Mouse (Mus musculus) urinary bladder, postnatal 36 days (tissue): ENCODE data around the gene Lmod2.
A peak's percentile ranks its signal among the peaks of the same experiment; 100 is the strongest.

Source experiments
- DNase-seq, 2 experiments: peaks; one replicate each; pipeline ENCODE4 v3.0.0; 2022; ENCODE audit warnings: low spot score in 2 of 2, mixed read lengths in 1 of 2

The Lmod2 gene

DNA sequence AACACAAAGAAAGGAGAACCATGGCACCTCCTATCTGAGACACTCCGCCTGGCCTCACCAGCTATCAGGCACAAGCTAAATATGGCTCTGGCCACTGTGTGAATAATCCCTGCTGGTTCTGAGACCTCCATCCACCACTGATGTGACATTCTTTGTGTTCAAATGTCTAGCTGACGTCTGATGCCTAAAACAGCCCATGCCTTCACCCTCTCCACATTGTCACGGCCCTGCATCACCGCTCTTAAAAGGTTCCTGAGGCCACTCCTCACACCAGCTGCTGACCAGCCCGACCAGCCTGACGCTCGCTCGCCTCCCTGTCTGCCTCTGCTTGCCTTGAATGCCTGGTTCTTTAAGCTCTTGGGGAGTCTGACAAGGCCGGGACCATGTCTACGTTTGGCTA, at the start of gene Lmod2:
Lmod2 (plus strand) TSS at position 263 of the 400 bp plus-strand sequence.
- DNase-seq, result no peak

DNA sequence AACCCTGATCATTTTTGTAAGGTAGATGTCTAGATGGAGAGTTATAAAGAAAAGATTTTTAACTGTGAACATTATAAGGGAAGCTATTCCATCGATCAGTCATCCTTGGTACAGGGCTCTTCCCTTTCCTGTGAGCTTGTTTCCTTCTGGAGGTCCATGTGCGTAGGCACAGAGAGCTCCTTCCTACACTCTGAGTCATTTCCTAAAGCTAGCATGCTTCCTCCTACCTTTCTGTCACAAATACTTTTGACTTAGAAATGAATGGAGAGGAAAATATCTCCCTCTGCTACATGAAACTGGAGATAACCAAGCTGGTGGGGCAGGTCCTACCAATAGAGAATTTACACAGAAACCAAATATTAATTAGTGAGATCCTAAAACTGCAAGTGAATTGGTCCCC, 47.8 kb upstream of the Lmod2 start:
- DNase-seq, result no peak

- DNase-seq, result no peak
These were observed 45.5 kb upstream of the Lmod2 start for GRCm38 (mm10) chr6:24552046-24552445.

DNA sequence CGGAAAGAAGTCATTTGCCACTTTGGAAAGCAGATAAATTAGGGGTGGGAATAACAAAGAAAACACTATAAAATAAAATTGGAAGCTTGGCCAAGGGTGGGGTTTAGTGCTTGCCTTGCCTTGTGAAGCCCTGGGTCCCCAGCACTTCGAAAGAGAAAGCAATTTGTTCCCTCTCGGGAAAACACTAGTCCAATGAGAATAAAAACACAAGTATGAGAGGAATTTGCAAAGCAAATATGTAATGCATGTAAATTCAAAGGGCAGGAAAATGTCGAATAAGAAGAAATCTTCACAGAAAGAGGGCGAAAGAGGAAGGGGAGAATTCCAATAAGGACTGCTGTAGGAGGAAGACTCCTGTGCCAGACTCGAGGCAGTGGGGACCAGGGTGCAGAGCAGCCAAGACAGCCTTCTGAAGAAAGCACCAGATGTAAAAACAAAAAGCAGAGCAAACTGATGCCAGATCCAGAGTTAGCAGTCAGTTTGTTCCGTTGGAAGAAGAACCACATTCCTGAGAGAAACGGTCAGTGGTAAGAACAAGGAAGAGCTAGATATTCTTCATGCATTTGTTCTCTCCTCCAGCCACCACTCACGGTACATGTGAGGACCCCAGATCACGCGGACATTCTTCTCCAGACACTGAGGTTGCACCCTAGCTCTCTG, 43.0 kb upstream of the Lmod2 start:
- no peak for DNase-seq

DNA sequence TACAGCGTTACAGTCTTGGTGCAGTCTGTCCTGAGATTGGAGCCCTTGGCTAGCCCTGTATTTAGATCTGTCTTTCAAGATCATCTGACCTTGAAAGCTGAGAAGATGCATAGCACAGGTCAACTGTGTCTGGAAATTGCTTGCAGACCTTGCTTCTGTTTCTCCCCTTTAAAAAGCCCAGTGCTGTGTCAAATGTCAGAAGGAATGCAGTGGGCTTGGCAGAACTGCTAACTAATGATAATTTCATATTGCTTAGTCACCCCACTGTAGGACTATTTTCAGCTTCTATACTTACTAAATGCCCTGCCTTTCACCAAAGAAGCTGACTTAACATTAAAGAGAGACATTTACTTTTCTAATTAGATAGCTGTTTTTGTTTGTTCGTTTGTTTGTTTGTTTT, 42.1 kb upstream of the Lmod2 start:
- no peak for DNase-seq

DNA sequence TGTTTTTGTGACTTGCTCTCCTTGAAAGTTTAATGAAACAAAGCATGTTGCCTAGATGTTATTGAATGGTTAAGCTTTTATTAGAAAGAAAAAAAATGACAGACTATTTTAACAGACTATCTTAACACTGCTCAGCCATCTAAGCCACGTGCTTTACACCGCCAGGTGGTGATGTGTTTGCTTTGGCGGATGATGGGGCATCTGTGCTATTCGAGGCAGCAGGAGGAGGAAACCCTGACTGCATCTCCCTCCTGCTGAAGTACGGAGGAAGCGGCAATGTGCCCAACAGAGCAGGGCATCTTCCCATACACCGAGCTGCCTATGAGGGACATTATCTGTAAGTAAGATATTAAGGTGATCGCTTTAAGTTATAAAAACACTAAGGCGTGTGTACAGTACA, 33.5 kb upstream of the Lmod2 start:
- DNase-seq, result no peak

GRCm38 (mm10) chr6:24564886-24565285, 32.7 kb upstream of the Lmod2 start:
- DNase-seq, result no peak

DNA sequence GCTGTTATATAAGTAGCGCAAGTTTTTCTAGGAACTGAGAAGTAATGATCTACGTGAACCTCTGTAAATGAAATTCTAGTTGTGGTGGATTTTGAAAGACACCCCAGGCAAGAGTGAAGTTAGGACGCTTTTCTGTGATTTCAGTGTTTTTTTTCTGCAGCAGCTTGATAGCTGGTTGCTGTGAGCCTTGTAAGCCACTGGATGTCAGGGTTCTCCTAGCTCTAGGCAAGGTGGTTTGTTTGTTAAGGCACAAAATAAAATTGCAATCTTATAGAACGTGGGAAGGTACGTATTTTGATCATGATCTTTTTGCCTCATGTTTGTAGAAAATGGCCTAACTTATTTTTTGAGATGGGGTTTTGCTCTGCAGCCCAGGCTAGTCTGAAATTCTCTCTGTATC, 28.6 kb upstream of the Lmod2 start:
- DNase-seq, result no peak

- no peak for DNase-seq
These were observed 27.9 kb upstream of the Lmod2 start for GRCm38 (mm10) chr6:24569711-24570110.

- DNase-seq, result no peak
These were observed 27.3 kb upstream of the Lmod2 start for GRCm38 (mm10) chr6:24570278-24570677.

DNA sequence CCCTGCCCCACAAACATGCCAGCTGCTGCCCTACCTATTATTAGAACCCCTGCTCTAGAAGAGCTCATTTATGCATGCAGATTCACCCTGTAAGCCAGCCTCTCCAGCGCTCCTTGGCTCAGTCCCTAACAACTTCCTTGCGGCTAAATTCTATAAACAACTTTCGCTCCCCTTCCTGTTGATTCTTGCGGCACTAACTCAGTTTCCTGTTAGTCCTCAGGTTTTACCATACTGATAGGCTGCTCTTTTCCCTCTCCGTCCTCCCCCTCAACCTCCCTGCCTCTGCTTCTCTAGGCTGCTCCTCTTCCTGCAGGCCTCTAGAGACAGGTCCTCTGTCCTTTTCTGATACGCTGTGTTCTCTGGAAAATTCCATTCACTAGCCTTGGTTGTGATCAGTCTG, 26.4 kb upstream of the Lmod2 start:
- no peak for DNase-seq

DNA sequence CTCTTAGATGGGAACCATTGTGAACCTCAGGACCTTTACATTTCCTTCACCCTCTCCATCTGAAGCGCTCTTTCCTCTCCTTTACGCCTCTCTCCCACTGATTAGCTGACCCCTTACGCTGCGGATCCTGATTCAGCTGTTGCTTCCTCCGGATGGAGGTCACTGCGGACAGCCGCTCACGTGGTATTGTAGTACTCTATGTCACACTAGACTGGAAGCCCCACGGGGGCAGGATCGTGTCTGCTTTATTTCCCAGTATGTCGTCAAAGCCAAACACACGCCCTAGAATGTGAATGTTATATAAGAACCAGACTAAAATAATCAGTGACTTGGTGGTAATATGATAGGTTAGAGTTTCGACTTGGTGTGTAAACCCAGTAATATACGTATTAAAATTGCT, 25.1 kb upstream of the Lmod2 start:
- no peak for DNase-seq

DNA sequence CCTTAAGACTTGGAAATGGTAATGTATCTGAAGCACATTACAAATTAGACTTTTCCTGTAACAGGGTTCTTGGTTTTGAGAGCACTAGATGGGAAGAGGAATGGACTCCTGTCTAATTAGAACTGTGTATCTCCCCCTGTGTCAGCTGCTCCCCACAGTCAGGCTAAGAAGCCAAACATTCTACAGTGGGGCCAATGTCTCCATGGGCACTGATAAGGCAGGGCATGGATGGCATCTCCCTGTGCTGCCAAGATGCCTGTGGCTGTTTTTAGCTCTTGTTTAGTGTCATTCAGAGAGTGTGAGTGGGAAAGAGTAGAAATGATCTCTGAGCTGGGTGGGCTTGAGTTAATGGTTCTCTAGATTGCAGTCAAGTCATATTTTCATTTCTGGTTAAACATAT, 24.2 kb upstream of the Lmod2 start:
- DNase-seq, result no peak

DNA sequence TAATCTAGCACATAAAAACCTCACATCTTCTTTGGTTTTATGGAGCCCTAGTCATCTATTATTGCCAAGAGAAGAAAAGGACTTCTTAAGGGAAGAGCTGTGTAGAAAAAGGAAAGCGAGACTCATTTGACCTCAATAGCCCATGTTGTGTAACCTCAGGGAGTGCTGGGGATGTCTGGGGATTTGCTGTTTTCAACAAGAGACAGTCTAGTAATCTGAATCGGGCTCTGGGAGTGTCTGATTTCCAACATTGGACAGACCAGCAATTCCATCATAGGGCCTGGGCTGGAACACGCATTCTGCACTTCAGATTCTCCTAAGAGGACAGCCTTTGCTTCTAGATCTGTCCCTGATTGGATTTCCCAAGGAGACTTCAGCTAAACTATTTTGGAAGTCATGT, 14.1 kb upstream of the Lmod2 start:
- DNase-seq, result peak in 1 of 2 experiments; percentile 46

GRCm38 (mm10) chr6:24585431-24586310, 11.9 kb upstream of the Lmod2 start:
- no peak for DNase-seq

GRCm38 (mm10) chr6:24586885-24587284, 10.7 kb upstream of the Lmod2 start:
- DNase-seq, result peak; percentile 9 to 59

GRCm38 (mm10) chr6:24590282-24590681, 7.3 kb upstream of the Lmod2 start:
- DNase-seq, result no peak

DNA sequence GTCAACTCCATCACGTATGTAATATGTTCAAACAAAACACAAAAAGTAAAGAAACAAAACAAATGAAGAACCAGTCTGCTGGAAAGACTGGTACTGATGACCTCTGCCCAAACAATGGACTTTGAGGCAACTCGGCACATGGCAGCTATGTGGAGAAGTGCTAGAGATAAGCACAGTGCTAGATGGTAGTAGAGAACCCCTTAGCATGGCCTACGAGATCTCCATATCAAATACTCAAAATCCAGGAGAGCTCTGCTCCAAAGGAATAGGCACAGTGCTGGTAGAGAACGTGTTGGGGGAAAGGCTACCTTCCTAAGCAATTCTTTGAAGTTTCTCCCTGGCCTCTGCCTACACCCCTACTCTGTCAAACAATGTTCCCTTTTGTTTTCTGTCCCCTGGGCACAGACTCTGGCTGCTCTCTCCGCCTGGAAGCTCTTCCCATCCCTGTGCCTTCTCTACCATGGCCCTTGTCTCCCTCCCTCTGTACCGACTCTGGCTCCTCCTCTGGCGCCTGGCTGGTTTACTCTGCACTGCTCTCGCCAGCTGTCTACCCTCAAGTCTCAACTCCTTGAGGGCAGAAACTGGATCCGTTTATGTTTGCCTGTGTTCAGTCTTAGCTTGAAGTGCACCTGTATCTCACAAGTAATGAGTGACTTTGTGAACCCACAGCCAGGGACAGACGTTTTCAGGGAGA, 5.9 kb upstream of the Lmod2 start:
- DNase-seq, result no peak

- DNase-seq, result no peak
These were observed 1.6 kb downstream of the Lmod2 start for GRCm38 (mm10) chr6:24599179-24599578.

DNA sequence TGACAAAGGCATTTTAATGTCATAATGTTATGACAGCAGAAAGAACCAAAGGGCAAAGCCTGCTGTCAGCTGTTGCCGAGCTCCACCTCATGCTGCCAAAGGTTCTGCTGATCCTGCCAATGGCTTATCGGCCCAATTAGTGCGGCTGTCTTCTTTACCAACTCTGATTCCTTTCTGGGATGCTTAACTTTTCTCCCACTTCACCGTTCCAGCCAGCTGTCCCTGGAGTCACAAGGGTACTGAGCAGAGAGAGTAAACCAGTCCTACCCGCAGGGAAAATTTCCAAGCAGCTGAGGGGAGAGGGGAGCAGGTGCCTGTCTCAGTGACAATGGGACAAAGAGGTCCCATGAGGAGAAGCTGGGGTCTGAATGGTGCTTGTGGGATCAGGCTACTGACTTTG, 2.1 kb downstream of the Lmod2 start:
- DNase-seq, result no peak

DNA sequence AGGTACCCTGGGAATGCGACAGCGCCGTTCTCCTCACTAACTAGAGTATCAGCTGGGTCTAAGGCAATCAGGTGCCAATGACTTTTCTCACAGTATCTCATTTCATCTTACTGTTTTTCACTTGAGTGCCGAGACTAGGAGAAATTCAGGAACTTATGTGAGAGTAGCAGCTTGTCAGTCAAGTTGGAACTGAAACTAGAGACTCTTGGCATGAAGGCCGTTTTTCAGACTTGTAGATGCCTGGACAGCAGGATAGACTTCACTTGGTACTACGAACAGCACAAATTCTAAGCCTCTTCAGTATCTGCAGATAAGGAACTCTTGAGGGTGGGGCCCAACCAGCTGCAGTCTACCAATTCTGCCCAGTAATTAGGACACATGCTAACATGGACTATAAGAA, 2.6 kb downstream of the Lmod2 start:
- no peak for DNase-seq

GRCm38 (mm10) chr6:24600726-24601125, 3.2 kb downstream of the Lmod2 start:
- no peak for DNase-seq

DNA sequence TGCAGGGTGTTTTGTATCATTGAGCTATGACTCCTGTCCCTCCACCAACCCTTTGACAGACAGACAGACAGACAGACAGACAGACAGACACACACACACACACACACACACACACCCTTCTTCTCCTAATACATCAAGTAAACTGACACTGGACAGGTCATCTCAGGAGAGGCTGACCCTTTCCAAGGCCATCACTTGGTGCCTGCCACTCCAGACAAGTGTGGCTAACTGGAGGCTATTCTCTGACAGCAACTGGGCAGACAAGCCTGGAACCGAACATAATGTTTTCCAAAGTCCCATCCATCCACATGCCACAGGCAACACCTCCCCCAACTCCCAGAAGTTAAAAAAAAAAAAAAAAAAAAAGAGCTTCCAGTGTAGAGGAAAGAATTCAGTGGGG, 4.1 kb downstream of the Lmod2 start:
- no peak for DNase-seq
